Mouse (Mus musculus): ENCODE measurements around the gene Kndc1. TPM values are rescaled to one million over a fixed set of nuclear protein-coding genes. Genes with fewer than 3 reads are reported as not detected.
A peak's percentile ranks its signal among the peaks of the same experiment; 100 is the strongest.

Kndc1 gene
- polyA plus RNA-seq, 1 experiment = 139 TPM

GRCm38 (mm10) chr7:139969348-139970130, 75.0 kb downstream of the Kndc1 start:
- no peak overlapping the region for H3K4me3 ChIP-seq (replicated peaks; ENCODE audit: insufficient read depth, low read depth, low read length)
- DNase-seq = peak; percentile 73 to 86
- 44% methylated on average over 9 of the region's 10 CpGs for WGBS
- no peak overlapping the region for H3K27ac ChIP-seq (ENCODE audit: insufficient read depth, low read length)
- no peaks in the 10 kb centered on the region for H3K4me1 ChIP-seq (ENCODE audit: control insufficient read depth, insufficient read depth, low read length)
- H3K27me3 ChIP-seq (ENCODE audit: control insufficient read depth, insufficient read depth, low read length) = no peaks in the 10 kb centered on the region
- TF ChIP-seq POLR2A (IDR thresholded peaks at IDR 0.05; ENCODE audit: borderline replicate concordance, insufficient read depth, low read length) (no peak), CTCF (IDR thresholded peaks at IDR 0.05; ENCODE audit: borderline replicate concordance, insufficient read depth, low read depth, low read length) (peak; percentile 82)

- DNase-seq = no peak
- TF ChIP-seq CTCF (IDR thresholded peaks at IDR 0.05; ENCODE audit: borderline replicate concordance, insufficient read depth, low read depth, low read length) (no peak), POLR2A (IDR thresholded peaks at IDR 0.05; ENCODE audit: borderline replicate concordance, insufficient read depth, low read length) (no peak)
- H3K27me3 ChIP-seq (ENCODE audit: control insufficient read depth, insufficient read depth, low read length) = no peaks in the 10 kb centered on the region
- H3K4me1 ChIP-seq (ENCODE audit: control insufficient read depth, insufficient read depth, low read length) = no peaks in the 10 kb centered on the region
- H3K4me3 ChIP-seq (replicated peaks; ENCODE audit: insufficient read depth, low read depth, low read length) = no peak overlapping the region
- 78% methylated on average over 10 of the region's 10 CpGs for WGBS
- H3K27ac ChIP-seq (ENCODE audit: insufficient read depth, low read length) = no peak overlapping the region
Observed at GRCm38 (mm10) chr7:139970216-139970919, 75.9 kb downstream of the Kndc1 start.

- Histone ChIP-seq H3K4me1 (ENCODE audit: control insufficient read depth, insufficient read depth, low read length) (no peaks in the 10 kb centered on the region), H3K27ac (ENCODE audit: insufficient read depth, low read length) (no peak overlapping the region), H3K27me3 (ENCODE audit: control insufficient read depth, insufficient read depth, low read length) (no peaks in the 10 kb centered on the region), H3K4me3 (replicated peaks; ENCODE audit: insufficient read depth, low read depth, low read length) (no peak overlapping the region)
- TF ChIP-seq POLR2A (IDR thresholded peaks at IDR 0.05; ENCODE audit: borderline replicate concordance, insufficient read depth, low read length) = no peak
- no peak for TF ChIP-seq CTCF (IDR thresholded peaks at IDR 0.05; ENCODE audit: borderline replicate concordance, insufficient read depth, low read depth, low read length)
- no peak for DNase-seq
- 66% methylated on average over 5 of the region's 5 CpGs for WGBS
Observed at GRCm38 (mm10) chr7:139970979-139971378, 76.5 kb downstream of the Kndc1 start.

GRCm38 (mm10) chr7:139971436-139971835, 76.9 kb downstream of the Kndc1 start:
- Histone ChIP-seq H3K27me3 (ENCODE audit: control insufficient read depth, insufficient read depth, low read length) (no peaks in the 10 kb centered on the region), H3K27ac (ENCODE audit: insufficient read depth, low read length) (no peak overlapping the region), H3K4me3 (replicated peaks; ENCODE audit: insufficient read depth, low read depth, low read length) (no peak overlapping the region), H3K4me1 (ENCODE audit: control insufficient read depth, insufficient read depth, low read length) (no peaks in the 10 kb centered on the region)
- TF ChIP-seq POLR2A (IDR thresholded peaks at IDR 0.05; ENCODE audit: borderline replicate concordance, insufficient read depth, low read length) = no peak
- no peak for TF ChIP-seq CTCF (IDR thresholded peaks at IDR 0.05; ENCODE audit: borderline replicate concordance, insufficient read depth, low read depth, low read length)
- WGBS = 74% methylated on average over 6 of the region's 6 CpGs
- no peak for DNase-seq

GRCm38 (mm10) chr7:139972923-139973331, 78.4 kb downstream of the Kndc1 start:
- no peak overlapping the region for H3K4me3 ChIP-seq (replicated peaks; ENCODE audit: insufficient read depth, low read depth, low read length)
- H3K4me1 ChIP-seq (ENCODE audit: control insufficient read depth, insufficient read depth, low read length) = no peaks in the 10 kb centered on the region
- TF ChIP-seq CTCF (IDR thresholded peaks at IDR 0.05; ENCODE audit: borderline replicate concordance, insufficient read depth, low read depth, low read length) = no peak
- TF ChIP-seq POLR2A (IDR thresholded peaks at IDR 0.05; ENCODE audit: borderline replicate concordance, insufficient read depth, low read length) = no peak
- H3K27ac ChIP-seq (ENCODE audit: insufficient read depth, low read length) = no peak overlapping the region
- H3K27me3 ChIP-seq (ENCODE audit: control insufficient read depth, insufficient read depth, low read length) = no peaks in the 10 kb centered on the region
- no peak for DNase-seq

GRCm38 (mm10) chr7:139974307-139974706, 79.8 kb downstream of the Kndc1 start:
- WGBS = 85% methylated on average over 10 of the region's 10 CpGs
- TF ChIP-seq CTCF (IDR thresholded peaks at IDR 0.05; ENCODE audit: borderline replicate concordance, insufficient read depth, low read depth, low read length) (no peak), POLR2A (IDR thresholded peaks at IDR 0.05; ENCODE audit: borderline replicate concordance, insufficient read depth, low read length) (no peak)

GRCm38 (mm10) chr7:139975471-139975870, 81.0 kb downstream of the Kndc1 start:
- Histone ChIP-seq H3K27ac (ENCODE audit: insufficient read depth, low read length) (no peak overlapping the region), H3K4me3 (replicated peaks; ENCODE audit: insufficient read depth, low read depth, low read length) (no peak overlapping the region), H3K4me1 (ENCODE audit: control insufficient read depth, insufficient read depth, low read length) (peaks cover 4% of the 10 kb centered on the region; the same call in 1 of the 2 replicates), H3K27me3 (ENCODE audit: control insufficient read depth, insufficient read depth, low read length) (no peaks in the 10 kb centered on the region)
- DNase-seq = no peak
- TF ChIP-seq POLR2A (IDR thresholded peaks at IDR 0.05; ENCODE audit: borderline replicate concordance, insufficient read depth, low read length) (no peak), CTCF (IDR thresholded peaks at IDR 0.05; ENCODE audit: borderline replicate concordance, insufficient read depth, low read depth, low read length) (no peak)
- WGBS = 58% methylated on average over 5 of the region's 5 CpGs

More at GRCm38 (mm10) chr7:139974307-139974706, 79.8 kb downstream of the Kndc1 start:
- Histone ChIP-seq H3K4me3 (replicated peaks; ENCODE audit: insufficient read depth, low read depth, low read length) (no peak overlapping the region), H3K4me1 (ENCODE audit: control insufficient read depth, insufficient read depth, low read length) (peaks cover 4% of the 10 kb centered on the region; the same call in 1 of the 2 replicates), H3K27ac (ENCODE audit: insufficient read depth, low read length) (no peak overlapping the region), H3K27me3 (ENCODE audit: control insufficient read depth, insufficient read depth, low read length) (no peaks in the 10 kb centered on the region)
- no peak for DNase-seq
